In genomic region chr4:116174466-116175116, GRCm38 (mm10) we compare ENCODE assay signal across 8 mouse cellular contexts. TPM values are rescaled to one million over a fixed set of nuclear protein-coding genes. Genes with fewer than 3 reads are reported as not detected.
DNase-seq lines count a peak whose midpoint lies in the region; ATAC-seq lines count a peak whose summit lies in the region.

No protein-coding gene starts in this region.

- no peak overlapping the region for H3K9ac ChIP-seq in kidney, embryonic 14.5 days (ENCODE audit: low read depth, low read length)
- no peak overlapping the region for H3K9ac ChIP-seq in hindbrain, embryonic 13.5 days

- peak; percentile 64 for DNase-seq in kidney, adult 18-20 months
- peak; percentile 80 to 84 for DNase-seq in cerebellum, adult 18-20 months
- peak; percentile 39 for DNase-seq in lung, postnatal 25 days (ENCODE audit: low spot score)
- no peak for DNase-seq in left cerebral cortex, adult 9 months (ENCODE audit: low spot score in 2 of 2)
- no peak for DNase-seq in urinary bladder, adult 18-20 months (ENCODE audit: low spot score in 2 of 2)
- no peak for DNase-seq in gastrocnemius, postnatal 4 days (ENCODE audit: low spot score in 2 of 2)

- no peak overlapping the region for H3K4me3 ChIP-seq in kidney, embryonic 14.5 days (ENCODE audit: low read length)
- H3K4me3 ChIP-seq in hindbrain, embryonic 13.5 days, result no peak overlapping the region

- no peak overlapping the region for H3K27ac ChIP-seq in kidney, embryonic 14.5 days (ENCODE audit: low read depth, low read length)
- no peak overlapping the region for H3K27ac ChIP-seq in hindbrain, embryonic 13.5 days

- ATAC-seq in kidney, embryonic 14.5 days (ENCODE audit: low FRiP score, low TSS enrichment), result no peak
- ATAC-seq in hindbrain, embryonic 13.5 days (ENCODE audit: low FRiP score), result peak; percentile 19; the same call in 1 of the 2 replicates

- no peaks in the 10 kb centered on the region for H3K9me3 ChIP-seq in kidney, embryonic 14.5 days (ENCODE audit: control insufficient read depth, low read length)
- no peaks in the 10 kb centered on the region for H3K9me3 ChIP-seq in hindbrain, embryonic 13.5 days

- peaks cover 21% of the 10 kb centered on the region for H3K4me1 ChIP-seq in kidney, embryonic 14.5 days (ENCODE audit: control insufficient read depth, insufficient read depth, low read length)
- peaks cover 28% of the 10 kb centered on the region for H3K4me1 ChIP-seq in hindbrain, embryonic 13.5 days (replicated peaks)

- H3K4me2 ChIP-seq in kidney, embryonic 14.5 days (replicated peaks; ENCODE audit: low read depth, low read length), result no peak overlapping the region
- H3K4me2 ChIP-seq in hindbrain, embryonic 13.5 days, result no peak overlapping the region

- WGBS in kidney, embryonic 14.5 days, result 51% methylated on average over 6 of the region's 6 CpGs
- 53% methylated on average over 6 of the region's 6 CpGs for WGBS in hindbrain, embryonic 13.5 days

- H3K36me3 ChIP-seq in kidney, embryonic 14.5 days (ENCODE audit: control insufficient read depth, insufficient read depth, low read length), result no peaks in the 10 kb centered on the region
- H3K36me3 ChIP-seq in hindbrain, embryonic 13.5 days, result no peaks in the 10 kb centered on the region

- H3K27me3 ChIP-seq in kidney, embryonic 14.5 days (ENCODE audit: control insufficient read depth, insufficient read depth, low read length), result no peaks in the 10 kb centered on the region
- no peaks in the 10 kb centered on the region for H3K27me3 ChIP-seq in hindbrain, embryonic 13.5 days

RNA-seq across cellular contexts. Expression of gene Gm49337, which starts 1.4 kb away (rescaled TPM):
- not detected in 2 replicates for polyA plus RNA-seq in kidney, embryonic 14.5 days (2014; fragmentation: Nextera tagmentation; extraction: Ambion mirVana)
- not detected in 2 replicates for polyA plus RNA-seq in hindbrain, embryonic 13.5 days (2015; fragmentation: Nextera tagmentation; extraction: Ambion mirVana)
- total RNA-seq in gastrocnemius, postnatal 4 days (2021), result not detected

RNA-seq across cellular contexts. Expression of gene 1700042G07Rik, which starts 1.4 kb away (rescaled TPM):
- not detected in 2 replicates for polyA plus RNA-seq in kidney, embryonic 14.5 days (2014; fragmentation: Nextera tagmentation; extraction: Ambion mirVana)
- not detected in 2 replicates for polyA plus RNA-seq in hindbrain, embryonic 13.5 days (2015; fragmentation: Nextera tagmentation; extraction: Ambion mirVana)
- total RNA-seq in gastrocnemius, postnatal 4 days (2021), result not detected

RNA-seq across cellular contexts. Expression of gene Tspan1, which starts 7.2 kb away (rescaled TPM):
- 0.50 and 0.89 TPM in 2 replicates for polyA plus RNA-seq in kidney, embryonic 14.5 days (2014; fragmentation: Nextera tagmentation; extraction: Ambion mirVana)
- polyA plus RNA-seq in hindbrain, embryonic 13.5 days (2015; fragmentation: Nextera tagmentation; extraction: Ambion mirVana), result 0.19 and 0.22 TPM in 2 replicates
- not detected for total RNA-seq in gastrocnemius, postnatal 4 days (2021)

RNA-seq across cellular contexts. Expression of gene Lurap1, which starts 23.5 kb away (rescaled TPM):
- 2.2 and 3.2 TPM in 2 replicates for polyA plus RNA-seq in kidney, embryonic 14.5 days (2014; fragmentation: Nextera tagmentation; extraction: Ambion mirVana)
- 1.7 and 1.9 TPM in 2 replicates for polyA plus RNA-seq in hindbrain, embryonic 13.5 days (2015; fragmentation: Nextera tagmentation; extraction: Ambion mirVana)
- 1 to 10 TPM; 6.8 to 7.6 TPM for total RNA-seq in gastrocnemius, postnatal 4 days (2021)

RNA-seq across cellular contexts. Expression of gene Pik3r3, which starts 46.8 kb away (rescaled TPM):
- 19.9 and 27.6 TPM in 2 replicates for polyA plus RNA-seq in kidney, embryonic 14.5 days (2014; fragmentation: Nextera tagmentation; extraction: Ambion mirVana)
- 86.2 and 86.4 TPM in 2 replicates for polyA plus RNA-seq in hindbrain, embryonic 13.5 days (2015; fragmentation: Nextera tagmentation; extraction: Ambion mirVana)
- total RNA-seq in gastrocnemius, postnatal 4 days (2021), result 10 to 100 TPM in 1 of 2 experiments, 1 to 10 TPM in 1; 9.7 to 17.1 TPM

Comparison
In these comparisons a context has a peak if more than half of its experiments do, and no peak if none do; other contexts are left out.
1. DNase-seq: peak in kidney, adult 18-20 months (single experiment), cerebellum, adult 18-20 months (2 of 2) and lung, postnatal 25 days (single experiment); none in left cerebral cortex, adult 9 months (0 of 2), urinary bladder, adult 18-20 months (0 of 2) and gastrocnemius, postnatal 4 days (0 of 2).